Mouse (Mus musculus) embryonic facial prominence, embryonic 15.5 days (tissue): ENCODE measurements around the gene Clrn1. TPM values are rescaled to one million over a fixed set of nuclear protein-coding genes. Genes with fewer than 3 reads are reported as not detected.

Source experiments
- ATAC-seq: fragments of 200-750 bp; cut with Nextera tagmentation; 2 replicates; pipeline ENCODE4 v1.8.0; 2017; ENCODE audit warnings: low read depth, moderate TSS enrichment; ENCODE audit not compliant: insufficient number of reproducible peaks, low FRiP score, low TSS enrichment
- H3K27ac ChIP-seq: fragments of 300-500 bp; sonication (generic); replicated peaks from 2 replicates; pipeline ENCODE4 v1.5.1; 2015; ENCODE audit warnings: mild to moderate bottlenecking, inconsistent platforms
- H3K27me3 ChIP-seq: fragments of 300-500 bp; sonication (generic); 2 replicates; pipeline ENCODE4 v1.6.1; 2015; ENCODE audit warnings: inconsistent platforms
- H3K36me3 ChIP-seq: fragments of 300-500 bp; sonication (generic); 2 replicates; pipeline ENCODE4 v1.6.1; 2015; ENCODE audit warnings: mild to moderate bottlenecking, inconsistent platforms
- H3K4me1 ChIP-seq: fragments of 300-500 bp; sonication (generic); 2 replicates; pipeline ENCODE4 v1.6.1; 2015; ENCODE audit warnings: inconsistent platforms
- H3K4me2 ChIP-seq: fragments of 300-500 bp; sonication (generic); replicated peaks from 2 replicates; pipeline ENCODE4 v1.6.1; 2015; ENCODE audit warnings: mild to moderate bottlenecking, inconsistent platforms
- H3K4me3 ChIP-seq: fragments of 300-500 bp; sonication (generic); replicated peaks from 2 replicates; pipeline ENCODE4 v1.5.1; 2015; ENCODE audit warnings: mild to moderate bottlenecking, inconsistent platforms
- H3K9ac ChIP-seq: fragments of 300-500 bp; sonication (generic); 2 replicates; pipeline ENCODE4 v1.6.1; 2015; ENCODE audit warnings: inconsistent platforms
- H3K9me3 ChIP-seq: fragments of 300-500 bp; sonication (generic); replicated peaks from 2 replicates; pipeline ENCODE4 v1.6.1; 2016; ENCODE audit warnings: inconsistent platforms
- WGBS: fragments of 180-500 bp; shearing (Covaris S2); methylation state at CpG from one replicate; pipeline ENCODE4 v1.1.7; 2015; 5-methylcytosine and 5-hydroxymethylcytosine counted together
- polyA plus RNA-seq: library from polyadenylated mRNA; unstranded; fragments of >200 nt; fragmentation: Nextera tagmentation; extraction: Ambion mirVana; gene quantifications from 2 replicates; pipeline ENCODE4 v1.2.1, GENCODE M21; 2015

The Clrn1 gene
- polyA plus RNA-seq, 1 experiment from 2014 or later: 2.0 TPM

- no peak overlapping the region for H3K4me3 ChIP-seq
- H3K4me2 ChIP-seq: no peak overlapping the region
- 100% methylated on average over 1 of the region's 1 CpGs for WGBS
- H3K4me1 ChIP-seq: no peaks in the 10 kb centered on the region
- no peak overlapping the region for H3K27ac ChIP-seq
- no peaks in the 10 kb centered on the region for H3K9me3 ChIP-seq
- no peaks in the 10 kb centered on the region for H3K27me3 ChIP-seq
- no peaks in the 10 kb centered on the region for H3K36me3 ChIP-seq
- H3K9ac ChIP-seq: no peak overlapping the region
- ATAC-seq: no peak
Measured at GRCm38 (mm10) chr3:58829926-58830325, 55.2 kb downstream of the Clrn1 start.

GRCm38 (mm10) chr3:58828366-58829153, 56.6 kb downstream of the Clrn1 start:
- WGBS: 83% methylated on average over 14 of the region's 14 CpGs
- H3K9ac ChIP-seq: no peak overlapping the region
- H3K4me3 ChIP-seq: no peak overlapping the region
- H3K27ac ChIP-seq: no peak overlapping the region
- no peaks in the 10 kb centered on the region for H3K4me1 ChIP-seq
- ATAC-seq: no peak
- no peaks in the 10 kb centered on the region for H3K27me3 ChIP-seq
- H3K9me3 ChIP-seq: no peaks in the 10 kb centered on the region
- no peaks in the 10 kb centered on the region for H3K36me3 ChIP-seq
- H3K4me2 ChIP-seq: no peak overlapping the region

- Histone ChIP-seq H3K36me3 (no peaks in the 10 kb centered on the region), H3K4me2 (no peak overlapping the region), H3K27me3 (no peaks in the 10 kb centered on the region), H3K27ac (no peak overlapping the region), H3K9me3 (no peaks in the 10 kb centered on the region), H3K9ac (no peak overlapping the region), H3K4me1 (no peaks in the 10 kb centered on the region), H3K4me3 (no peak overlapping the region)
- ATAC-seq: no peak
- 27% methylated on average over 4 of the region's 4 CpGs for WGBS
Measured at GRCm38 (mm10) chr3:58826266-58826665, 58.9 kb downstream of the Clrn1 start.

GRCm38 (mm10) chr3:58822211-58822610, 62.9 kb downstream of the Clrn1 start, which contains the start of gene Mindy4b-ps:
TSS of gene Mindy4b-ps (minus strand) at chr3:58822311.
- H3K9ac ChIP-seq: no peak within 1 kb of the TSS
- H3K27ac ChIP-seq: no peak within 1 kb of the TSS
- H3K4me1 ChIP-seq: no peaks in the 10 kb centered on the region
- H3K27me3 ChIP-seq: no peaks in the 10 kb centered on the region
- ATAC-seq: no peak
- H3K9me3 ChIP-seq: no peaks in the 10 kb centered on the region
- 50% methylated on average over 4 of the region's 4 CpGs for WGBS
- no peak within 1 kb of the TSS for H3K4me3 ChIP-seq
- H3K4me2 ChIP-seq: no peak within 1 kb of the TSS
- no peaks in the 10 kb centered on the region for H3K36me3 ChIP-seq

GRCm38 (mm10) chr3:58817337-58817736, 67.8 kb downstream of the Clrn1 start:
- H3K9me3 ChIP-seq: no peaks in the 10 kb centered on the region
- H3K4me2 ChIP-seq: no peak overlapping the region
- H3K27me3 ChIP-seq: no peaks in the 10 kb centered on the region; the same call in 1 of the 2 replicates
- ATAC-seq: no peak
- no peak overlapping the region for H3K9ac ChIP-seq
- H3K4me1 ChIP-seq: no peaks in the 10 kb centered on the region
- no peak overlapping the region for H3K27ac ChIP-seq
- H3K36me3 ChIP-seq: no peaks in the 10 kb centered on the region
- no peak overlapping the region for H3K4me3 ChIP-seq
- WGBS: 36% methylated on average over 6 of the region's 6 CpGs

- Histone ChIP-seq H3K4me2 (no peak overlapping the region), H3K9ac (no peak overlapping the region), H3K27ac (no peak overlapping the region), H3K9me3 (no peaks in the 10 kb centered on the region), H3K36me3 (no peaks in the 10 kb centered on the region), H3K27me3 (no peaks in the 10 kb centered on the region; the same call in 1 of the 2 replicates), H3K4me1 (0 out of 2 replicates have a peak, but pooled peaks cover 4% of the 10 kb centered on the region), H3K4me3 (no peak overlapping the region)
- ATAC-seq: no peak
- WGBS: 72% methylated on average over 3 of the region's 3 CpGs
Measured at GRCm38 (mm10) chr3:58814191-58814590, 70.9 kb downstream of the Clrn1 start.

- Histone ChIP-seq H3K9ac (no peak overlapping the region), H3K4me3 (no peak overlapping the region), H3K4me2 (no peak overlapping the region), H3K4me1 (0 out of 2 replicates have a peak, but pooled peaks cover 4% of the 10 kb centered on the region), H3K36me3 (no peaks in the 10 kb centered on the region), H3K27me3 (no peaks in the 10 kb centered on the region; the same call in 1 of the 2 replicates), H3K27ac (no peak overlapping the region), H3K9me3 (no peaks in the 10 kb centered on the region)
- no peak for ATAC-seq
- WGBS: 27% methylated on average over 11 of the region's 11 CpGs
Measured at GRCm38 (mm10) chr3:58810353-58810752, 74.8 kb downstream of the Clrn1 start.

GRCm38 (mm10) chr3:58809111-58809915, 75.8 kb downstream of the Clrn1 start:
- 0 out of 2 replicates have a peak, but pooled peaks cover 4% of the 10 kb centered on the region for H3K4me1 ChIP-seq
- WGBS: 30% methylated on average over 12 of the region's 12 CpGs
- H3K27me3 ChIP-seq: no peaks in the 10 kb centered on the region; the same call in 1 of the 2 replicates
- no peak for ATAC-seq
- no peak overlapping the region for H3K4me2 ChIP-seq
- no peak overlapping the region for H3K27ac ChIP-seq
- no peak overlapping the region for H3K9ac ChIP-seq
- no peak overlapping the region for H3K4me3 ChIP-seq
- H3K36me3 ChIP-seq: no peaks in the 10 kb centered on the region
- H3K9me3 ChIP-seq: no peaks in the 10 kb centered on the region

- 84% methylated on average over 5 of the region's 5 CpGs for WGBS
- no peaks in the 10 kb centered on the region for H3K36me3 ChIP-seq
- H3K9ac ChIP-seq: no peak overlapping the region
- no peak overlapping the region for H3K27ac ChIP-seq
- 0 out of 2 replicates have a peak, but pooled peaks cover 4% of the 10 kb centered on the region for H3K4me1 ChIP-seq
- H3K4me3 ChIP-seq: no peak overlapping the region
- no peak overlapping the region for H3K4me2 ChIP-seq
- no peaks in the 10 kb centered on the region for H3K9me3 ChIP-seq
- no peaks in the 10 kb centered on the region; the same call in 1 of the 2 replicates for H3K27me3 ChIP-seq
- ATAC-seq: no peak
Measured at GRCm38 (mm10) chr3:58808636-58809035, 76.5 kb downstream of the Clrn1 start.

GRCm38 (mm10) chr3:58804745-58805144, 80.4 kb downstream of the Clrn1 start:
- no peaks in the 10 kb centered on the region for H3K4me1 ChIP-seq
- WGBS: 82% methylated on average over 6 of the region's 6 CpGs
- no peak overlapping the region for H3K9ac ChIP-seq
- H3K27me3 ChIP-seq: no peaks in the 10 kb centered on the region
- no peak overlapping the region for H3K4me3 ChIP-seq
- H3K36me3 ChIP-seq: no peaks in the 10 kb centered on the region
- H3K27ac ChIP-seq: no peak overlapping the region
- ATAC-seq: no peak
- H3K9me3 ChIP-seq: no peaks in the 10 kb centered on the region
- no peak overlapping the region for H3K4me2 ChIP-seq

GRCm38 (mm10) chr3:58798676-58799075, 86.5 kb downstream of the Clrn1 start:
- H3K36me3 ChIP-seq: no peaks in the 10 kb centered on the region
- H3K9me3 ChIP-seq: no peaks in the 10 kb centered on the region
- no peaks in the 10 kb centered on the region for H3K27me3 ChIP-seq
- H3K9ac ChIP-seq: no peak overlapping the region
- ATAC-seq: no peak
- WGBS: 72% methylated on average over 4 of the region's 4 CpGs
- no peak overlapping the region for H3K27ac ChIP-seq
- no peak overlapping the region for H3K4me2 ChIP-seq
- no peak overlapping the region for H3K4me3 ChIP-seq
- H3K4me1 ChIP-seq: no peaks in the 10 kb centered on the region
